Mouse (Mus musculus) erythroblast, embryonic 14.5 days (primary cell): Measurements from ENCODE around the gene Skil.
"Not testable (repeated sequence)": the region's sequence is repeated elsewhere in the genome, so short reads cannot be mapped to it uniquely, and the experiment has no call there.

Experiments used
- GATA1 ChIP-seq: IDR thresholded peaks from 2 replicates; pipeline ENCODE4 v1.6.1; 2012; ENCODE audit warnings: low read length, inconsistent platforms, mixed read lengths
- TAL1 ChIP-seq: IDR thresholded peaks from 3 replicates; pipeline ENCODE4 v1.6.1; 2012; ENCODE audit warnings: low read length, inconsistent platforms, mixed read lengths

DNA sequence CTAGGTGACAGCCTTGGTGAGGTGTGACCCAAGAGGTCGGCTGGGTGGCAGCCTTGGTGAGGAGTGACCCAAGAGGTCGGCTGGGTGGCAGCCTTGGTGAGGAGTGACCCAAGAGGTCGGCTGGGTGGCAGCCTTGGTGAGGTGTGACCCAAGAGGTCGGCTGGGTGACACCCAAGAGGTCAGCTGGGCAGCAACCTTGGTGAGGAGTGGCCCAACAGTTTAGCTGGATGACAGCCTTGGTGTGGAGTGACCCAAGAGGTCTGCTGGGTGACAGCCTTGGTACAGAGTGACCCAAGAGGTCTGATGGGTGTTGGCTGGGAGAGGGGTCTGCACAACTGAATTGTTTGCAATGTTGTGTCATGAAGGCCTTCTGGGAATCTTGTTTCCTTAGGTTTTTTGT lies 41.7 kb downstream of the Skil start:
- TF ChIP-seq GATA1, TAL1: not testable (repeated sequence)
